Mouse (Mus musculus) splenic B cell, adult 2 months (primary cell): Measurements from ENCODE around the gene Abcc12.

Experiments used
- DNase-seq: peaks from one replicate; pipeline ENCODE4 v3.0.0-alpha.2; 2011; ENCODE audit warnings: low read depth, low spot score
- H3K27me3 ChIP-seq: 2 replicates; pipeline ENCODE4 v1.6.1; 2012; ENCODE audit warnings: mild to moderate bottlenecking, low read length, moderate library complexity, mixed read lengths; ENCODE audit not compliant: control insufficient read depth, poor library complexity, insufficient read depth, severe bottlenecking
- H3K36me3 ChIP-seq: 2 replicates; pipeline ENCODE4 v1.6.1; 2012; ENCODE audit warnings: mild to moderate bottlenecking, low read length, moderate library complexity, mixed read lengths; ENCODE audit not compliant: control insufficient read depth, poor library complexity, insufficient read depth, severe bottlenecking

Gene Abcc12

DNA sequence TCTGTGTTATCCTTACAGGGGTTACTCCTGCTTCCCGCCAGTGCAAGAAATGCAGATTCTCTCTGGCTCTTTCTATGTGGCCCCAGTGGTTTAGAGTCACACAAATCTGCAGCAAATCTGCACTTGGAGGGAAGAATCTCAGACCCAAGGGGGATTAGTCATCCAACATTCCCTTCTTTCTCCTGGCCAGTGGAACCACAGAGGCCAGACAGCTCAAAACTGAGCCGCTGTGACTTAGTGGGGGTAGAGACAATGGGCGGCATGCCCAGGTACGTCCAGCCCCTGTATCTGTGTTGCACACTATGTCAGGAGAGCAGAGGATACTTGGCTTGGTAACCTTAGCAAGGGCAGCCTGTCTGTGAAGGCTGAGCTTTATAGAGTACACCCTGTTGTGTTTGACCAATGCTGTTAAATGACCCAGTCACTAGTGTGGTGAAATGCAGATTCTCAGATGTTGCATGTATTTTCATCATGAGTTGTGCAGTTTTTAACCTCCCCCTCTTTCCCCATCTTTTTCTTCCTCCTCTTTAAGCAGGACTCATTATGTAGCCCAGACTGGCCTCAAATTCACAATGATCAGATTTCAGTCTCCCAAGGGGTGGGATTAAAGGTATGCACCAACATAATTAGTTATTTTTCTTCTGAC, 130.5 kb downstream of the Abcc12 start:
- H3K27me3 ChIP-seq = no peaks in the 10 kb centered on the region
- H3K36me3 ChIP-seq = no peaks in the 10 kb centered on the region
- no peak for DNase-seq

DNA sequence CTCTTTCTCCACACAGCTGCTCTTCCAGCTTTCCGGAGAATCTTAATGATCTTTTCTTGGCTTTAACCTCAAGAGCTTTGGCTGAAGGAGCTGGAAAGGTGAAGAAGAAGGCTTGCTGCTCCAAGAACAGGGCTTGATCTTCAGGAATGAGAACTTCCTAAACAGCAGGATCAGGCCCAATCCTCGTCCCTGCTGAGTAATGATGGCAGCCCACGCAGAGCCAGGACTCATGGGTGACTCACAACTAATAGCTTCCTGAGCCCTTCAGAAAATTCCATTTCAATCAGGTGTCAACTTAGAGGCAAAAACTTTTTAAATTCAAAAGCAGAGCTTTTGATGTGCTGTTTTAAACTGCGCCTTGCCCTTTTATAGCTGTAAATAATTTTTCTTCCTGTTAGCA, 135.0 kb downstream of the Abcc12 start:
- Histone ChIP-seq H3K36me3 (no peaks in the 10 kb centered on the region), H3K27me3 (no peaks in the 10 kb centered on the region)
- no peak for DNase-seq

DNA sequence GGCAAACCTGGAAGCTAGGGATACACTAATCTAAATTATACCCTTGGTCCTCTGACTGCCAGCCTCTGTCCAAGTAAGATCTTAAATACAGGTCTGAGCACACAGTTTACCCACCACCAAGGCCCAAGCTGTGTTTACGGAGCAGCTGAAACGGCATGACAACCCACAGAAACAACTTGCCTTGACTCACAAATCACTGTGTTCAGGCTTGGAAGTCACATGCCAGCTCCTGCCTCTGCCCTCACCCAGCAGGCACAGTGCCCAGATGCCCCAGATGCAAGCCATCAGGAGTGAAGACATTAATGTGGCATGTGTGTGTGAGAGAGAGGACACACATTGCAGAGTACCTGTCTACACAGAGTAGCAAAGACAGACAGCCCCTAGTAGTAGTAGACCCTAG, 136.7 kb downstream of the Abcc12 start:
- Histone ChIP-seq H3K27me3 (no peaks in the 10 kb centered on the region), H3K36me3 (no peaks in the 10 kb centered on the region)
- DNase-seq = no peak

DNA sequence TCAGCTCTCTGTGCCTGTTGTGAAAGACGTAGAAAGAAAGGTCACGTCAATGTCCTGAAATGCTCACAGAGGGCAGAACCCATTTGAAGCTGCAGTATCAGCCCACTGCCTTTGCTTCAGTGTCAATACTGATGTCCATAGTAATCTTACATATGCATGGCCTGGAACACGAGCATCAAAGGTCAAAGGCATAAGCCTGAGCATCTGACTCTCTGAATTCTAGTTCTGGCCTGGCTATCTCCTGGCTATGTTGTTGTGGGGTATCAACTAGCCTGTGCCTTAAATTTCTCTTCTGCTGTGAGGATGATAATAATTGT, 141.5 kb downstream of the Abcc12 start:
- no peak for DNase-seq
- no peaks in the 10 kb centered on the region for H3K36me3 ChIP-seq
- no peaks in the 10 kb centered on the region for H3K27me3 ChIP-seq

DNA sequence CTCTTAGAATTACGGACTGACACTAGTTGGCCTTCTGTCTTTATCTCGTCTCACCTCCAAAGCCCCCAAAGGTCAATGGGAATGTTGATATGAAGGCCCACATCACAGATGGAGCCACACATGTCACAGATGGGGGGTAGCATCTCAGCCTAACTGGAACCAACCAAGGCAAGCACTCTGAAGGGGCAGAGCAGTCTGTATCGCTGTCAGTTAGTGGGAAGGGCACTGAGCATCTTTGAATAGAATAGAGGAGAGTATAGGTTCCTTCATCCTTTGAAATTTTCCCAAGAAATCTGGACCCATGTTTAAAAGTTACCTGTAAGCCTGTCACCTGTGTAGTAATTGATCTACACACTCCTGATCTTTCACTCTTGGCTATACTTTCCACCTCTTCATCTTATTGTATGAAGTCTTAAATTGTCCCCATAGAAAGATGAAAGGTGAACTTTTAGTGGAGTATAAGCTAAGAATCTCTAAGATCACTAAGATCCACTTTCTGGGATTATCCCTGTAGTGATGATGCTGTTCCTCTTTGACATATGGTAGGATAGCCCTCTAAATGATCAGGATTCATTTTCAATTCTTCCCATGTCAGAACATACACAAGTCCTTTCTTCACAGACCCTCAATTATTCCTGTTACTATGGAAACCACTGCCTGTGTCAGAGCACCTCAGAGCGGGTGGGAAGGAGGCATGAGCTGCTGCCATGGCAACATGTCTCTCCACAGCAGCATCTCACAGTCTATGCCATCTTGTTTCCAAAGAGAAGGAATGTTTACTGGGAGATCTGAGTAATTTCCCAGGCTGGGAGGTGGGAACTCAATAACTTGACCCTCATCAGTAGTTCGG, 142.1 kb downstream of the Abcc12 start:
- H3K27me3 ChIP-seq = no peaks in the 10 kb centered on the region
- H3K36me3 ChIP-seq = no peaks in the 10 kb centered on the region
- no peak for DNase-seq

DNA sequence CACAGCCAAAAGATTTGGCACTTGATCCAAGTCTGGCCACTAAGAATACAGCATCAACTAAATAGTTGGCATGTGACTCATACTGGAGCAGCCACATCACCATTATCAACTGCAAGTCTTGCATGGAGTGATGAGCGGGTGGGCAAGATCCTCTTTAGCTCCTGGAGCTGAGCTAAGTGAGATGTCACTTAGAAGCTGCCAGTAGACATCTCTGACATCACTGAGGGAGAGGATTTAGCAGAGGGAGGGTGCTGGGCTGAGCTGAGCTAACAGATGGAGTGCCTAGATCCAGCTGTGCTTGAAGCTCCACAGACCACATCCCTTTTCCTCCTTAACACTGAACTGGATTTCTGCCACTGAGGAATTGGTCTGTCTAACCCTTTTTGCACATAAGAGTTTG, 143.1 kb downstream of the Abcc12 start:
- Histone ChIP-seq H3K36me3 (no peaks in the 10 kb centered on the region), H3K27me3 (no peaks in the 10 kb centered on the region)
- no peak for DNase-seq
